Mouse (Mus musculus): Measurements from ENCODE around the gene Ube2o.

Gene Ube2o

GRCm38 (mm10) chr11:116580711-116581375 is 404 bp downstream of the Ube2o start:
- peak in 1 of 2 experiments; percentile 34 for DNase-seq (ENCODE audit: low spot score in 2 of 2)

GRCm38 (mm10) chr11:116580031-116580652 is 1.1 kb downstream of the Ube2o start:
- no peak for DNase-seq (ENCODE audit: low spot score in 2 of 2)

GRCm38 (mm10) chr11:116579280-116579679 is 2.0 kb downstream of the Ube2o start:
- no peak for DNase-seq (ENCODE audit: low spot score in 2 of 2)

- DNase-seq (ENCODE audit: low spot score in 2 of 2): no peak
Observed at GRCm38 (mm10) chr11:116575396-116575795, 5.9 kb downstream of the Ube2o start.

- DNase-seq (ENCODE audit: low spot score in 2 of 2): no peak
Observed at GRCm38 (mm10) chr11:116574982-116575381, 6.3 kb downstream of the Ube2o start.

- no peak for DNase-seq (ENCODE audit: low spot score in 2 of 2)
Observed at GRCm38 (mm10) chr11:116574486-116574885, 6.8 kb downstream of the Ube2o start.

- no peak for DNase-seq (ENCODE audit: low spot score in 2 of 2)
Observed at GRCm38 (mm10) chr11:116572756-116573543, 8.3 kb downstream of the Ube2o start.

- no peak for DNase-seq (ENCODE audit: low spot score in 2 of 2)
Observed at GRCm38 (mm10) chr11:116571767-116572679, 9.2 kb downstream of the Ube2o start.

- DNase-seq (ENCODE audit: low spot score in 2 of 2): no peak
Observed at GRCm38 (mm10) chr11:116570821-116571220, 10.4 kb downstream of the Ube2o start.

GRCm38 (mm10) chr11:116567531-116567930 is 13.7 kb downstream of the Ube2o start:
- DNase-seq (ENCODE audit: low spot score in 2 of 2): no peak

- no peak for DNase-seq (ENCODE audit: low spot score in 2 of 2)
Observed at GRCm38 (mm10) chr11:116565283-116566041, 15.8 kb downstream of the Ube2o start.

GRCm38 (mm10) chr11:116556308-116556707 is 24.9 kb downstream of the Ube2o start:
- DNase-seq (ENCODE audit: low spot score in 2 of 2): no peak

GRCm38 (mm10) chr11:116555572-116555971 is 25.7 kb downstream of the Ube2o start:
- DNase-seq (ENCODE audit: low spot score in 2 of 2): no peak

- DNase-seq (ENCODE audit: low spot score in 2 of 2): peak in 1 of 2 experiments; percentile 38
Observed at GRCm38 (mm10) chr11:116554171-116554878, 26.9 kb downstream of the Ube2o start.

- no peak for DNase-seq (ENCODE audit: low spot score in 2 of 2)
Observed at GRCm38 (mm10) chr11:116552194-116552593, 29.1 kb downstream of the Ube2o start.

- no peak for DNase-seq (ENCODE audit: low spot score in 2 of 2)
Observed at GRCm38 (mm10) chr11:116550748-116551147, 30.5 kb downstream of the Ube2o start.

GRCm38 (mm10) chr11:116549273-116550038 is 31.8 kb downstream of the Ube2o start:
- DNase-seq (ENCODE audit: low spot score in 2 of 2): no peak

- DNase-seq (ENCODE audit: low spot score in 2 of 2): no peak
Observed at GRCm38 (mm10) chr11:116548780-116549179, 32.5 kb downstream of the Ube2o start.

- DNase-seq (ENCODE audit: low spot score in 2 of 2): no peak
Observed at GRCm38 (mm10) chr11:116547296-116548060, 33.8 kb downstream of the Ube2o start.

All from natural killer cell, adult 2 months (primary cell).